Mouse (Mus musculus): ENCODE measurements around the gene Gm5136. TPM values are rescaled to one million over a fixed set of nuclear protein-coding genes. Genes with fewer than 3 reads are reported as not detected.

Gm5136 gene
- polyA plus RNA-seq, 1 experiment from 2014 or later, result 0.59 TPM

DNA sequence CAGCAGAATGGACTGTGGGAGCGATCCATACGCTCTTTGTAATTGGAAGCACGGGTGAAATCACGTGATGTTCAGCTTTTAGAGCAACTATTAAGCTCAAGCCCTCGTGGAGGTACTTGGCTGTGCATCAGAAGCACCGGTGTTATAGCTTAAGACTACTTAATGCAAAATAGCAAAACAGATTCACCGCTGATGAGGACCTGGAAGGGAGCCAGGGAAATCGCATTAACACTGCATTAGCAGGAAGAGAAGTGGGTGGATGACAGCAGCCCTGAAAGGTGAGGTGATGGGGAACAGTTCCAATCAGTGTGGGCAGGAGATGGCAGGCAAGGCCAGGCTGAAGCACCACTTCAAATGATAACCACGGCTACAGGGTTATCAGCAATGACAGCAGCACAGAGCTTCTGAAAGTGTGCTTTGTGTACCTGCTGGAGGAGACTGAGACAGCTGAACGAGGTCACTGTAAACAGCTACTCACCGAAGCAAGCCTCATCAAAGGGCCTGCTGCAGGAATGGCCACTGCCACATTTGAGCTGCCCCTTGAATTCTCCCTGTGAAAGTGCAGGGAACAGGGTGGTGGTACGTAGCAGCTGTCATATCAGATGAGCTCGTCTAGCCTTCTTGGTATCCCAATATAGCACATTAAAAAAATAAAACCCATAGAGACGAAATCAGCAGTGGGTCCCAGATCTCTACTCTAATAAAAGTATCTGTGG lies 20.1 kb downstream of the Gm5136 start:
- no peak overlapping the region for H3K4me3 ChIP-seq (replicated peaks)
- no peaks in the 10 kb centered on the region for H3K36me3 ChIP-seq
- H3K4me1 ChIP-seq (replicated peaks), result peaks cover 17% of the 10 kb centered on the region
- no peak overlapping the region for H3K4me2 ChIP-seq (replicated peaks)
- 61% methylated on average over 14 of the region's 14 CpGs for WGBS
- no peaks in the 10 kb centered on the region for H3K9me3 ChIP-seq
- no peak overlapping the region for H3K9ac ChIP-seq (replicated peaks)
- ATAC-seq, result peak; percentile 89
- H3K27me3 ChIP-seq, result no peaks in the 10 kb centered on the region
- H3K27ac ChIP-seq, result peak overlapping the region; percentile 60

DNA sequence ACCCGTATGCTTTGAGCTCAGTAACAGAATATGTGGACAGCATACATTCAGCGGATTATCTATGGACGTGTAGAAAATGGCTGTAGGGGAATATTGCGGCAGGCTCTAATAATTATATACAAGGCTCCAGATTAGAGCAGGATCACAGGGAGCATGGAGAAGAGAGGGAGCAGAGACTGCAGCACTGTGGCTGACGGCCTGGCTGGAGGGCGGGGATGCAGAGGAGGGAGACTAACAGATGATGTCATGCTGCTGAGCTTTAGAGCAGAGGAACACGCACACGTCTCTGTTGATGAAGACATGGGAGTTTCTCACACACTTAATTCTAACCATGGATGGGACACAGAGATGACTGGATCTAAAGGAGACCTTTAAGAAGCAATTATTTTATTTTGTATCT lies 22.9 kb downstream of the Gm5136 start:
- no peaks in the 10 kb centered on the region for H3K27me3 ChIP-seq
- WGBS, result 80% methylated on average over 8 of the region's 8 CpGs

DNA sequence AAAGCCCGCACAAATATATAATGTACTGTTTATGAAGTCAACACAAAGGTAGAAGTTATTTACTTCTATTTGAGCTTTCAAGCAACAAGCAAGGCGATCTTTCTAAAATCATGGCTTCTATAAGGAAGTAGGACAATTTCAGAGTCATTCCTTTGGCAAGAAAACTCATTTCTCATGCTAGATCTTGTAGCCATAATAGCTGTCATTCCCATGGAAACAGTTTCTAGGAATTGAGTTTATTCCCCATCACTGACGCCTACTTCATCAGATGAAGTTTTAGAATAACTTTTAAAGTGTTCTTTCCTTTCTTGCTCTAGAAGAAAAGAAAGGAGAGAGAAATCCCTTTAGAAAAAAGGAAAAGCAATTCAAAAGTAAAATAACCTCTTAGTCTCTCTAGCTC lies 31.0 kb downstream of the Gm5136 start:
- Histone ChIP-seq H3K9me3 (no peaks in the 10 kb centered on the region), H3K4me1 (replicated peaks) (no peaks in the 10 kb centered on the region), H3K36me3 (no peaks in the 10 kb centered on the region), H3K27me3 (no peaks in the 10 kb centered on the region), H3K4me2 (replicated peaks) (no peak overlapping the region), H3K27ac (no peak overlapping the region), H3K4me3 (replicated peaks) (no peak overlapping the region), H3K9ac (replicated peaks) (no peak overlapping the region)
- no peak for ATAC-seq
- 90% methylated on average over 3 of the region's 3 CpGs for WGBS

More for the DNA sequence above, 22.9 kb downstream of the Gm5136 start:
- peaks cover 17% of the 10 kb centered on the region for H3K4me1 ChIP-seq (replicated peaks)
- ATAC-seq, result no peak
- no peak overlapping the region for H3K27ac ChIP-seq
- H3K4me2 ChIP-seq (replicated peaks), result no peak overlapping the region
- no peaks in the 10 kb centered on the region for H3K9me3 ChIP-seq
- H3K4me3 ChIP-seq (replicated peaks), result no peak overlapping the region
- H3K36me3 ChIP-seq, result no peaks in the 10 kb centered on the region
- H3K9ac ChIP-seq (replicated peaks), result no peak overlapping the region

DNA sequence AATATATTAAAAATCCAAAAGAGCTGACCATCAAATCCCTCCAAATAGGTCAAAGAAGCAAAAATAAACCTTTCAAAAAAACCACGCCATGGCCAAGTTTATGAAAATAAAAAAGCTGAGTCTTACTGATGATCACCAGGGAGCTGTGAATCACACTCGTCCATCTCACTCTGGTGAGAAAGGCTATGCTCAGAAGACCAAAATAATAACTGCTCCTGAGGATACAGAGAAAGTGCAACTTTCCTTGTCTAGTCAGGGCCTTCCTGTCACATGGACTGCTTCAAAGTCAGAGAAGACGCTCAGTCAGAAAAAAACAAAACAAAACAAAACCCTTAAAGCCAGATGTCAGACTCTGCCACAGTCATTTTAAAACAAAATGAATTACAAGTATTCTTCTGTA lies 39.7 kb downstream of the Gm5136 start:
- H3K4me3 ChIP-seq (replicated peaks), result no peak overlapping the region
- no peaks in the 10 kb centered on the region for H3K27me3 ChIP-seq
- no peak overlapping the region for H3K9ac ChIP-seq (replicated peaks)
- H3K4me1 ChIP-seq (replicated peaks), result no peaks in the 10 kb centered on the region
- 82% methylated on average over 3 of the region's 3 CpGs for WGBS
- no peaks in the 10 kb centered on the region for H3K9me3 ChIP-seq
- H3K4me2 ChIP-seq (replicated peaks), result no peak overlapping the region
- H3K36me3 ChIP-seq, result no peaks in the 10 kb centered on the region
- no peak overlapping the region for H3K27ac ChIP-seq
- ATAC-seq, result no peak

DNA sequence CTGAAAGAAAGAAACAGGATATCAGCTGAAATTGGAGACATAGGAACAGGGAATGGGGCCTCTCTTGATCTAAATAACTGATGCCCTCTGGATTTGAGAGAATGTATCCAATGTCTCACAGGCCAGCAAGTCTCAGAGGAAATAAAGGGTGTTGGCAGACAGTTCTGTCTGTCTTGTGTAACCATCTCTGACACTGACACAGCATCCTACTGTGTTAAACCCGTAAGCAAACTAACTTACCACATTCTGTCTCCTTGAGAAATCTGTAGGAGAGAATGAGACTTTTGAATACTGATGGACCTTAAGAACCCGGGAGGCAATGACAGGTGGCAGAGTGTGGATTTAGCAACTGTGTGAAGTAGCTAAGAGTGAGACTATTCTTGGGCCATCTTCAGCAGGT lies 41.7 kb downstream of the Gm5136 start:
- 71% methylated on average over 2 of the region's 2 CpGs for WGBS
- Histone ChIP-seq H3K4me2 (replicated peaks) (no peak overlapping the region), H3K27me3 (no peaks in the 10 kb centered on the region), H3K4me3 (replicated peaks) (no peak overlapping the region), H3K4me1 (replicated peaks) (no peaks in the 10 kb centered on the region), H3K36me3 (no peaks in the 10 kb centered on the region), H3K27ac (no peak overlapping the region), H3K9ac (replicated peaks) (no peak overlapping the region), H3K9me3 (no peaks in the 10 kb centered on the region)
- no peak for ATAC-seq

DNA sequence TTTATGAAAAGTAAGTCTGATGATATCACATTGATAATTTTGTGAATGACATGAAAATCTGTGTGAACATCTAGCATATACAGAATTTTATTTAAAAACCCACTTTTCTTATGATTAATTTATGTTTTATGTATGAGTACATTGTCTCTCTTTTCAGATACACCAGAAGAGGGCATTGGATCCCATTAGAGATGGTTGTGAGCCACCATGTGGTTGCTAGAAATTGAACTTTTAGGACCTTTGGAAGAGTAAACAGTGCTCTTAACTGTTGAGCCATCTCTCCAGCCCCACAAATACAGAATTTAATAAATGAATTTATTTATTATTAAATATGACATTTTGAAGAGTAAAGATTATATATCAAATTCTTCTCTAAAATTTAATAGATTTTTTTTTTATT lies 42.3 kb downstream of the Gm5136 start:
- H3K4me3 ChIP-seq (replicated peaks), result no peak overlapping the region
- H3K4me1 ChIP-seq (replicated peaks), result no peaks in the 10 kb centered on the region
- H3K9ac ChIP-seq (replicated peaks), result no peak overlapping the region
- no peak overlapping the region for H3K27ac ChIP-seq
- no peak for ATAC-seq
- no peaks in the 10 kb centered on the region for H3K27me3 ChIP-seq
- H3K4me2 ChIP-seq (replicated peaks), result no peak overlapping the region
- no peaks in the 10 kb centered on the region for H3K9me3 ChIP-seq
- no peaks in the 10 kb centered on the region for H3K36me3 ChIP-seq

DNA sequence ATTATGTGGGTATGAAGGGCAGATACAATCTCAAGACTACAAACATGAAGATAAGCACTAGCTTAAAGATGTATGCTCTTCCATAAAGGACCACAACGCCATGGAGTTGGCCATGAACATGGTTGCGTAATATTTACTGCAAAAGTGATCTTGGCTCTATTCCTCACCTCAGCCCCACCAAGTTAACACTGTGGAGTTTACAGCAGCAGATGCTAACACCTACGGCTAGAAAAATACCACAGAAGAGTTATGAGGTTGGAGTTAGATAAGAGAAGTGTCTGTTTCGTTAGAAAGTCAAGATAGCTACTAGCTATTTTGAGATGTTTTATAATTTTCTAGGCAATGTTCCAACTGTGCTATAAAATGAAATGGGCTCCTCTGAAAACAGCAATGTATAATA lies 43.1 kb downstream of the Gm5136 start:
- Histone ChIP-seq H3K4me3 (replicated peaks) (no peak overlapping the region), H3K9ac (replicated peaks) (no peak overlapping the region), H3K4me2 (replicated peaks) (no peak overlapping the region), H3K27ac (no peak overlapping the region), H3K36me3 (no peaks in the 10 kb centered on the region), H3K27me3 (no peaks in the 10 kb centered on the region), H3K4me1 (replicated peaks) (no peaks in the 10 kb centered on the region), H3K9me3 (no peaks in the 10 kb centered on the region)
- 93% methylated on average over 4 of the region's 4 CpGs for WGBS
- ATAC-seq, result no peak

DNA sequence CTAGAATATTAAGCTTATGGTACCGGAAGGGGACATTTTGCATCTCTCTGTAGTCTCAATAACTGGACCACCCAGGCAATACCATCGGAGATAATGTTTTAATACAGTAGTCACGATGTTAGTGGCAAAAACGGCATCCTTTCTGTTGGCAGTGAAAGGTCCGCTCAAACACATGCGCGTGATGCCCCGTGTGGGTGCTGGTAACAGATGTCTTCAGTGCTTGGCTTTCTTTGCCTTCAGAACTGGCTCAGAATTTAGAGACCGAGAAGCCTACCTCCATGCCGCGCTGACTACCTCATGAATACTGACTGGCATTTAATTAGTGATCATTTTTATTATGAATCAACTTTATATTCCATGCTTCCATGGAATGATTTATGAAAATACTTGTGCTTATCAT lies 44.9 kb downstream of the Gm5136 start:
- Histone ChIP-seq H3K27me3 (no peaks in the 10 kb centered on the region), H3K4me2 (replicated peaks) (no peak overlapping the region), H3K4me3 (replicated peaks) (no peak overlapping the region), H3K4me1 (replicated peaks) (no peaks in the 10 kb centered on the region), H3K9ac (replicated peaks) (no peak overlapping the region), H3K9me3 (no peaks in the 10 kb centered on the region), H3K36me3 (no peaks in the 10 kb centered on the region), H3K27ac (no peak overlapping the region)
- ATAC-seq, result no peak
- WGBS, result 95% methylated on average over 11 of the region's 11 CpGs

DNA sequence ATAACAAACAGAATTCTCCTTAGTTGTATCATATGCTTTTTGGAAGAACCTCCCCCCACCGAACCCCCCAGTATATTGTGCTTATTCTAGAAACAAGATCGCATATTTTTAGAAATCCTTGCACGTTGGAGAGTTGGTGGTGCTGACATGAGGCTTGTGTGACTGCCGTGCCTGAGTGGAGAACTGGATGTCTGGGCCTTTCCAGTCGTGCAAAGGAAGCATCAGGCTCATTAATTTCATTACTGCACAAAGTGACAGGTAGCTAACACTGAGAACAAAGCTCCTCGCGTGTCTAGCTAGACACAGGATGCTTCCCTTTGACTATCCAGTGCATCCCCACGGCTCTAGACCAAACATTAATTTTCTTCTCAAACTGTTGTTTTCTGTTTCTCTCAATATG lies 47.1 kb downstream of the Gm5136 start:
- H3K9me3 ChIP-seq, result no peaks in the 10 kb centered on the region
- H3K9ac ChIP-seq (replicated peaks), result no peak overlapping the region
- H3K27me3 ChIP-seq, result no peaks in the 10 kb centered on the region
- H3K4me2 ChIP-seq (replicated peaks), result no peak overlapping the region
- H3K36me3 ChIP-seq, result no peaks in the 10 kb centered on the region
- 84% methylated on average over 8 of the region's 8 CpGs for WGBS
- ATAC-seq, result no peak
- no peaks in the 10 kb centered on the region for H3K4me1 ChIP-seq (replicated peaks)
- no peak overlapping the region for H3K27ac ChIP-seq
- H3K4me3 ChIP-seq (replicated peaks), result no peak overlapping the region

DNA sequence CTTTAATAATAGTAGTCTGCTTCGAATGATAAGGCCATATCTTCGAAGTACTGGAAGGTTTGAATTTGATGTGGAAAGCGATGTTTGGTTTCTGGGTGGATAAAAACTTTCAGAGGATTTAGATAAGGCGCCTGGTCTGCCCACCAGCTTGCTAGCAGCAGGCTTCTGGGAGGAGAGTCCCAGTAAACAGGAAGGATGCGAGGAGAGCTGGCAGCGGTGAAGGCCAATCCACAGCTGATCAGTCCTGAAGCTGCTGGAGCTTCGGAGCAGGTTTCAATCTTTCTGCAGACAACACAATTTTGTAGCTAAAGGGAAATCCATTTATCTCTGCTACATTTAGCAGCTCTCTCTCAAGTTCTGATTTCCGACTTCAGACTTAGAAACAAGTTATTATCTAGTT lies 47.9 kb downstream of the Gm5136 start:
- Histone ChIP-seq H3K36me3 (no peaks in the 10 kb centered on the region), H3K9ac (replicated peaks) (no peak overlapping the region), H3K4me2 (replicated peaks) (no peak overlapping the region), H3K4me3 (replicated peaks) (no peak overlapping the region), H3K9me3 (no peaks in the 10 kb centered on the region), H3K27ac (no peak overlapping the region), H3K4me1 (replicated peaks) (no peaks in the 10 kb centered on the region), H3K27me3 (no peaks in the 10 kb centered on the region)
- 84% methylated on average over 8 of the region's 8 CpGs for WGBS
- no peak for ATAC-seq

DNA sequence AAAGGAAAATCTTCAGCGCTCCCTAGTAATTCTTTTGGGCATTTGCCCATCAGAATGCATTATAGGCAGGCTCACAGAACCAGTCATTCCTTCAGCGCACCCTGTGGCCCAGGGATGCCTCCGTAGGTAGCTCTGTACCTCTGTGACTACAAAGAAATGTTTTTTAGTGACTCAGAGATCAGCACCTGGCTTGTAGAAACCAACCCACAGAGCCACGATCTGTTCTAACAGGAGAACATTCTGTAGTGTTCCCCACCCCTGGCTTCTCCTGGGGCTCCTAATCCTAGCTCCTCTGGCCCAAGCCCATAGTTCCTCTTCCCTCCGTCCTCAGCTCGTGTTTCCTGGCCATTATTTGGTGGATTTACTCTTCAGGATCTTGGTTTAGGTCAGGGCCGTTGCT lies 50.8 kb downstream of the Gm5136 start:
- H3K27ac ChIP-seq, result no peak overlapping the region
- no peak overlapping the region for H3K4me3 ChIP-seq (replicated peaks)
- H3K9me3 ChIP-seq, result no peaks in the 10 kb centered on the region
- 73% methylated on average over 7 of the region's 7 CpGs for WGBS
- H3K4me1 ChIP-seq (replicated peaks), result peaks cover under 1% of the 10 kb centered on the region; the same call in 1 of the 2 replicates
- no peak for ATAC-seq
- H3K27me3 ChIP-seq, result no peaks in the 10 kb centered on the region
- H3K9ac ChIP-seq (replicated peaks), result no peak overlapping the region
- H3K4me2 ChIP-seq (replicated peaks), result no peak overlapping the region
- H3K36me3 ChIP-seq, result no peaks in the 10 kb centered on the region

Data from midbrain, embryonic 13.5 days (tissue).